Mouse (Mus musculus) layer of hippocampus, postnatal 25 days (tissue): Measurements from ENCODE around the gene Gm21985. TPM values are rescaled to one million over a fixed set of nuclear protein-coding genes. Genes with fewer than 3 reads are reported as not detected.
"Not testable (repeated sequence)": the region's sequence is repeated elsewhere in the genome, so short reads cannot be mapped to it uniquely, and the experiment has no call there.

Experiments used
- DNase-seq, 2 experiments: peaks; one replicate each; pipeline ENCODE4 v3.0.0; 2022; ENCODE audit warnings: mixed read lengths in 2 of 2, low spot score in 1 of 2; ENCODE audit errors: extremely low spot score in 1 of 2
- total RNA-seq, 2 experiments: library from RNA; stranded (reverse); gene quantifications; 2 replicates each; pipeline ENCODE4 v1.2.3; 2021

Gene Gm21985
- total RNA-seq, 2 experiments from 2014 or later, result 0.54 to 5.3 TPM

DNA sequence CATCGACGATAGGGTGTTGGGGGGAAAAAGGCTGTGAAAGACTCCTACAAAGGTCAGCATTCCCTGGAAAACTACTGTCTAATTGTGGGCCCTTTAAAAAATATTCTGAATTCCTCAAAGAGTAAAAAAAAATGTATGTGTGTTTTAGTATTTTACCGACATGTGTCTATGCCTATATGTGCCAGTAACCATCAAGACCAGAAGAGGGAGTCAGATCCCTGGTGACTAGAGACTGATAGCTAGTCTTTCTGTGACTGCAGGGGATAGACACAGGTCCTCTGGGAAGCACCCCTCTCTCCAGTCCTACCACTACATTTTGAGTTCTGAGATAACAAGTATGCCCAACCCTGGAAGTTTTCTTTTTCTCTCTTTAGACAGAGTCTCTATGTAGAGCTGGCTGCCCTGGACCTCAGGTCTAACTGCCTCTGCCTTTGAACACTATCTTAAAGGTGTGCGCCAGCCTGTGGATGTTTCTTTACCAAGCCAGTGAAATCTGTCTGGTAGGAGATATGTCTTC is 3.3 kb upstream of the Gm21985 start:
- DNase-seq, result no peak

DNA sequence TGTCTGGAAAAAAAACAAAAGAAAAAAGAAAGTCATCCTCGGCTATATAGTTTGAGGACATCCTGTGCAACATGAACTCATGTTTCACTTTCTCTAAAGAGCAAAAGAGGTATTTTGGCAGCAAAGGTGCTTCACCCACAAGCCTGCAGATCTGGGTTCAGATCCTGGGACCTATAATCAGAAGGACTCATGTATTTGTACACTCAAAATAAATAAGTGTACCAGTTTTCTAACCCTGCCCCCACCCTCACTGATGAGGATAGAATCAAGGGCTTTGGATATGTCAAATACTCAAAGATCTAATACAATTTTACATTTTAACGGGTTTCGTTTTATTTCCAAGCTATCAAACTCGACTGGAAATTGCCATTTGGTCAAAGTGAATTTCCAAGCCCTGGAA is 1.8 kb upstream of the Gm21985 start:
- no peak for DNase-seq

- DNase-seq, result peak; percentile 81 to 82
Observed at GRCm38 (mm10) chr2:112265448-112266241, 469 bp upstream of the Gm21985 start, which contains the start of gene Slc12a6. Gene Slc12a6, plus strand, starts transcription at chr2:112265825.

GRCm38 (mm10) chr2:112266780-112267179 is 666 bp downstream of the Gm21985 start:
- no peak for DNase-seq

DNA sequence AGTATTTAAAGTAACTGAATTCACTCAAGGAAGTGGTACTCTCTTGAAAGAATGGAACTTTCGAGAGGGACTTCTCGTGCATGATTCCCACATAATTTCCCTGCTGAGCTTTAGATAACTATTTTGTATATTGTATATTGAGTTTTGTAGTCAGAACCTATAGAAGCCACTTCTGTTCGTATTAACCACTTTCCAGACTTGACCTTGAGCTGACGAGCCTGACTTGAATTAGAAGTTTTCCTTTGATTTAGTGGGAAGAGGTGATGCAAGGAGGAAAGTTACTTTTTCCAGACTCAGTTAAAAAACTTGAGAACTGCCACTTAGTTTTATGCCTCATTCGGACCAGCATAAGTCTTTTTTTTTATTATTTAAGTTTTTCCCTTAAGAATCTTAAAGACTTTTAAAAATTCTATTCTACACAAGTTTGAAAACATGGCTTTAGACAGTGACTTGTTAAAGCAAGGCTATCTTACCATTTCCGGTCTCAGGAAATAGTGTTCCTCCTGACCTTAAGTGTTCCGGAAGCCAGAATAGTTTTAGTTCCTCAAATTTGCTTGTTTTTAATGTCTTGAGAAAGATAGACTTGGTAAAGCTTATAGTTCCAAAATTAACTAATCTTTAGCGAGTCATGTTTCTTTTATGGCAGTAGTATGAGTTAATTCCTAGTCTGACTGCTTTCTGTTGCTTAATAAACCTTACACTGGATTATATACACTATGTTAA is 1.6 kb downstream of the Gm21985 start:
- DNase-seq, result no peak

DNA sequence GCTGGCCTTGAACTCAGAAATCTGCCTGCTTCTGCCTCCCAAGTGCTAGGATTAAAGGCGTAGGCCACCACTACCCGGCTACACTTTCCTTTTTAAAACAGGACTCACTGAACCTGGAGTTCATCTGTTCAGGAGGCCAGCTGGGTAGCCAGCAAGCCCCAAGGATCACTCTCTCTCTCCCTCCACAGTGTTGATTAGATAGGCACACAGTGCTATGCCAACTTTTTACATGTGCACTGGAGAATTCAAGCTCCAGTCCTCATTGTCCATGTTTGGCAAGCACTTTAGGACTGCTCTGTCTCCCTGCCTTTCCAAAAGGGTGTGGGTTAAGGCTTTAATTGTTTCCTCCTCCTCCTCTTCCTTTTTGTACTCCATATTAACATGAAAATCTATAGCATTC is 3.9 kb downstream of the Gm21985 start:
- DNase-seq, result no peak

- DNase-seq, result no peak
Observed at GRCm38 (mm10) chr2:112272909-112273308, 6.8 kb downstream of the Gm21985 start.

DNA sequence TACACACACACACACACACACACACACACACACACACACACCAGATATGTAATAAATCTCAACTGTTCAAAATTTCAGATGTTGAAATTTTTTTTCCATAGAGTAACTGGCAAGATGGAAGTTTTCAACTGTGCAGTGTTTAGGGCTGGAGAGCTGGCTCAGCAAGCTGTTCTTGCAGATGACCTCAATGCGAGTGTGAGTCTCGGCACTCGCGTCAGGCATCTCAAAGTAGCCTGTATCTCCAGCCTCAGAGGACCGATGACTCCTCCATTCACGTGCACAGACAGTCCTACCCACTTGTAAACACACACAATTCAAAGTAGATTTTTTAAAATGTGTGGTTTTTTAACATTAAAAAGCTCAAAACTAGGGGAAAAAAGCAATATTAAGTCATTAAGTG is 7.4 kb downstream of the Gm21985 start:
- DNase-seq, result no peak

- no peak for DNase-seq
Observed at GRCm38 (mm10) chr2:112276870-112277269, 10.8 kb downstream of the Gm21985 start.

GRCm38 (mm10) chr2:112282846-112283245 is 16.7 kb downstream of the Gm21985 start:
- no peak for DNase-seq

DNA sequence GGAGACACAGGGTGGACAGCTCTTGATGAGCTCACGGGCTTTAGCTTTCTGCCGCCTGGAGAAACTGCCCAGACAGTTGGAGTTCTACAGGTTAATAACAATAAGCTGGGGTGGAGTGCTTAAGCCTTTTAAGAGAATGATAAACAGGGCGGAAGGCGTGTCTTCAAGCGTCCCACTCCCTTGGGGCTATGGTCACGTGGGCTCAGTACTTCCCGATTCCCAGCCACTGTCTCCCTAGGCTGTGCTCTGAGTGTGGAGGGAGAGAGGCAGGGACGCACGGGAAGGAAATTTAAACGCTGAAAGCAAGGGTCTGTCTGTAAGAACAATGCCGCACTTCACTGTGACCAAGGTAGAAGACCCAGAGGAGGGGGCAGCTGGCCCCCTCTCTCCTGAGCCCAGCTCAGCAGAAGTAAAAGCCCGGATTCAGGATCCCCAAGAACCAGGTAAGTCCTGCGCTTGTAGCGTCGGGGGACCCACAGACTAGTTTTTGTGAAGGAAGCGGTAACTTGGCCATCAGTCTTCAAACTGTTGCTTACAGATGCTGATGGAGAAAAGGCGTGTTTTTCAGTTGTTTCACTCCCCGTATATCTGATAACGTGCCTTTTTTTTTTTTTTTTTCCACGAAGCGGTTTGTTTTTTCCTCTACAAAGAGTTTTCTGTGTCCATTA is 18.4 kb downstream of the Gm21985 start:
- no peak for DNase-seq

DNA sequence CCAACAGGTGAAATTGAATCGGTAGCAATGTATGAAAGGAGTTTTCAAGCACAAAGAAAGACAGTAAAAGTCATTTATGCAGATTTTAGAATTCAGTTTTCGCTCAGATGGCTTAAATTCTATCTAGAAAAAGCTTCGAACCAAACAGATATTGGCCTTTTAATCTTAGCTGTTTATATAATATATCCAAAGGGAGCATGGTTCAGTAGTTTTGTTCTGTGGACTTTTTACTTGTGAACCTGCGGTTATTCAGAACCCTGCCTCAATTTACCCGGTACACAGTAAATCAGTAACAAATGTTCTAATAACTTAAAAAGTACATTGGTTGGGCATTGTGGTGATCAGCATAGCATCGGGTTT is 18.9 kb downstream of the Gm21985 start:
- DNase-seq, result no peak

- not testable (repeated sequence) for DNase-seq
Observed at GRCm38 (mm10) chr2:112286062-112286461, 19.9 kb downstream of the Gm21985 start.

- DNase-seq, result no peak
Observed at GRCm38 (mm10) chr2:112287059-112287458, 20.9 kb downstream of the Gm21985 start.

- no peak for DNase-seq
Observed at GRCm38 (mm10) chr2:112289507-112289906, 23.4 kb downstream of the Gm21985 start.

- no peak for DNase-seq
Observed at GRCm38 (mm10) chr2:112292823-112293222, 26.7 kb downstream of the Gm21985 start.

GRCm38 (mm10) chr2:112296211-112296610 is 30.1 kb downstream of the Gm21985 start:
- DNase-seq, result no peak

- DNase-seq, result no peak
Observed at GRCm38 (mm10) chr2:112298221-112298620, 32.1 kb downstream of the Gm21985 start.

DNA sequence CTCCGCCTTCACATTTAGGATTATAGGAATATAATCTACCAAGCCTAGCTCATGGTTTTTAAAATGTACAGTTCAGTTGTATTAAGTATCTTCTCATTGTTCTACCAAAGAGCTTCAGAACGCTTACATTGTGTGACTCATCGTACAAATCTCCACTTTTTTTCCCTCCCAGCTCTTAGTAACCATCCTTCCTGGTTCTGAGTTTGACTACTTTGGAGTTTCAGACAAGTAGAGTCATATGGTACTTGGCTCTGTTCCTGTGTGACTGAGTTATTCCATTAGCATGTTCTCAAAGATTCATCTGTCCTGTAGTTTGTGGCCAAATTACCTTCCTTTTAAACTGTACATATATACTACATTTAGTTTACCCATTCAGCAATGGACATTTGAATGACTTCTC is 42.6 kb downstream of the Gm21985 start:
- no peak for DNase-seq

- DNase-seq, result no peak
Observed at GRCm38 (mm10) chr2:112309161-112309600, 43.1 kb downstream of the Gm21985 start.

GRCm38 (mm10) chr2:112315638-112316037 is 49.5 kb downstream of the Gm21985 start:
- DNase-seq, result no peak
